Mouse (Mus musculus) regulatory T cell (primary cell): ENCODE measurements at regions not wholly inside any gene's neighbourhood (a gene's known extent, or its start where the extent isn't known, plus 50 kb on each side); places are given as distances from the start of the nearest gene placed in this dataset.

ENCODE experiments used
- in situ Hi-C: fragments of 300-600 bp; cut with MboI, MseI; formaldehyde crosslinking; loops from one replicate; pipeline ENCODE4 v1.15.1; 2025; ENCODE audit warnings: high pct_unique_total_duplicates

- in situ Hi-C loops, result no loop called here
Observed at GRCm38 (mm10) chr2:72875677-72876076, 104.6 kb downstream of the Sp3 start.

- in situ Hi-C loops, result no loop called here
Observed at GRCm38 (mm10) chr2:72880016-72880415, 100.2 kb downstream of the Sp3 start.

GRCm38 (mm10) chr2:72881554-72881953 is 98.7 kb downstream of the Sp3 start:
- in situ Hi-C loops, result no loop called here

- in situ Hi-C loops, result no loop called here
Observed at GRCm38 (mm10) chr2:72886250-72886649, 94.0 kb downstream of the Sp3 start.
